Mouse (Mus musculus): ENCODE results near the gene Cd36. TPM values are rescaled to one million over a fixed set of nuclear protein-coding genes. Genes with fewer than 3 reads are reported as not detected.

Gene Cd36
- polyA plus RNA-seq, 1 experiment from 2014 or later = 2.7 TPM

- H3K27me3 ChIP-seq = no peaks in the 10 kb centered on the region
- no peak overlapping the region for H3K4me3 ChIP-seq
- no peaks in the 10 kb centered on the region for H3K36me3 ChIP-seq
- no peak overlapping the region for H3K4me2 ChIP-seq (replicated peaks)
- H3K9ac ChIP-seq = no peak overlapping the region
- 57% methylated on average over 4 of the region's 4 CpGs for WGBS
- no peaks in the 10 kb centered on the region for H3K4me1 ChIP-seq
- no peak overlapping the region for H3K27ac ChIP-seq
- ATAC-seq (ENCODE audit: insufficient number of reproducible peaks, insufficient read depth, low FRiP score, low TSS enrichment) = no peak
- H3K9me3 ChIP-seq = no peaks in the 10 kb centered on the region
Observed at GRCm38 (mm10) chr5:17766006-17766677, 122.5 kb downstream of the Cd36 start.

GRCm38 (mm10) chr5:17753471-17754005, 135.1 kb downstream of the Cd36 start:
- no peak overlapping the region for H3K27ac ChIP-seq
- H3K4me2 ChIP-seq (replicated peaks) = no peak overlapping the region
- H3K9me3 ChIP-seq = no peaks in the 10 kb centered on the region
- no peak overlapping the region for H3K9ac ChIP-seq
- H3K36me3 ChIP-seq = no peaks in the 10 kb centered on the region
- ATAC-seq (ENCODE audit: insufficient number of reproducible peaks, insufficient read depth, low FRiP score, low TSS enrichment) = no peak
- H3K4me1 ChIP-seq = no peaks in the 10 kb centered on the region
- 74% methylated on average over 7 of the region's 7 CpGs for WGBS
- no peaks in the 10 kb centered on the region for H3K27me3 ChIP-seq
- no peak overlapping the region for H3K4me3 ChIP-seq

GRCm38 (mm10) chr5:17748293-17748692, 140.3 kb downstream of the Cd36 start:
- Histone ChIP-seq H3K4me1 (no peaks in the 10 kb centered on the region), H3K4me3 (no peak overlapping the region), H3K27ac (no peak overlapping the region), H3K9me3 (no peaks in the 10 kb centered on the region), H3K4me2 (replicated peaks) (no peak overlapping the region), H3K36me3 (no peaks in the 10 kb centered on the region), H3K9ac (no peak overlapping the region), H3K27me3 (no peaks in the 10 kb centered on the region)
- ATAC-seq (ENCODE audit: insufficient number of reproducible peaks, insufficient read depth, low FRiP score, low TSS enrichment) = no peak
- 67% methylated on average over 3 of the region's 3 CpGs for WGBS

GRCm38 (mm10) chr5:17747143-17747542, 141.5 kb downstream of the Cd36 start:
- H3K36me3 ChIP-seq = no peaks in the 10 kb centered on the region

GRCm38 (mm10) chr5:17746520-17746919, 142.1 kb downstream of the Cd36 start:
- ATAC-seq (ENCODE audit: insufficient number of reproducible peaks, insufficient read depth, low FRiP score, low TSS enrichment) = no peak
- H3K27ac ChIP-seq = no peak overlapping the region

More at GRCm38 (mm10) chr5:17747143-17747542, 141.5 kb downstream of the Cd36 start:
- Histone ChIP-seq H3K4me3 (no peak overlapping the region), H3K9me3 (no peaks in the 10 kb centered on the region), H3K4me2 (replicated peaks) (no peak overlapping the region), H3K9ac (no peak overlapping the region), H3K27ac (no peak overlapping the region), H3K27me3 (no peaks in the 10 kb centered on the region), H3K4me1 (no peaks in the 10 kb centered on the region)
- WGBS = 27% methylated on average over 5 of the region's 5 CpGs
- ATAC-seq (ENCODE audit: insufficient number of reproducible peaks, insufficient read depth, low FRiP score, low TSS enrichment) = no peak

GRCm38 (mm10) chr5:17739805-17740204, 148.8 kb downstream of the Cd36 start:
- Histone ChIP-seq H3K4me3 (no peak overlapping the region), H3K27me3 (no peaks in the 10 kb centered on the region), H3K4me1 (no peaks in the 10 kb centered on the region), H3K36me3 (no peaks in the 10 kb centered on the region), H3K9me3 (no peaks in the 10 kb centered on the region), H3K4me2 (replicated peaks) (no peak overlapping the region), H3K27ac (no peak overlapping the region), H3K9ac (no peak overlapping the region)
- no peak for ATAC-seq (ENCODE audit: insufficient number of reproducible peaks, insufficient read depth, low FRiP score, low TSS enrichment)
- WGBS = 25% methylated on average over 3 of the region's 3 CpGs

More at GRCm38 (mm10) chr5:17746520-17746919, 142.1 kb downstream of the Cd36 start:
- Histone ChIP-seq H3K36me3 (no peaks in the 10 kb centered on the region), H3K4me2 (replicated peaks) (no peak overlapping the region), H3K9me3 (no peaks in the 10 kb centered on the region), H3K27me3 (no peaks in the 10 kb centered on the region), H3K4me3 (no peak overlapping the region), H3K9ac (no peak overlapping the region), H3K4me1 (no peaks in the 10 kb centered on the region)

Other genes with a start within 250 kb of the Cd36 start
- gene Gnat3, start 73.7 kb upstream of the Cd36 start, polyA plus RNA-seq (2016; fragmentation: Nextera tagmentation; extraction: Ambion mirVana) = 0.12 and 0.55 TPM in 2 replicates

Data from embryonic facial prominence, embryonic 12.5 days (tissue).